Mouse (Mus musculus): Measurements from ENCODE around the gene Cxcl16. TPM values are rescaled to one million over a fixed set of nuclear protein-coding genes. Genes with fewer than 3 reads are reported as not detected.
"Not testable (repeated sequence)": the region's sequence is repeated elsewhere in the genome, so short reads cannot be mapped to it uniquely, and the experiment has no call there.

Gene Cxcl16
- total RNA-seq, 2 experiments from 2014 or later, result 0.68 to 0.97 TPM

DNA sequence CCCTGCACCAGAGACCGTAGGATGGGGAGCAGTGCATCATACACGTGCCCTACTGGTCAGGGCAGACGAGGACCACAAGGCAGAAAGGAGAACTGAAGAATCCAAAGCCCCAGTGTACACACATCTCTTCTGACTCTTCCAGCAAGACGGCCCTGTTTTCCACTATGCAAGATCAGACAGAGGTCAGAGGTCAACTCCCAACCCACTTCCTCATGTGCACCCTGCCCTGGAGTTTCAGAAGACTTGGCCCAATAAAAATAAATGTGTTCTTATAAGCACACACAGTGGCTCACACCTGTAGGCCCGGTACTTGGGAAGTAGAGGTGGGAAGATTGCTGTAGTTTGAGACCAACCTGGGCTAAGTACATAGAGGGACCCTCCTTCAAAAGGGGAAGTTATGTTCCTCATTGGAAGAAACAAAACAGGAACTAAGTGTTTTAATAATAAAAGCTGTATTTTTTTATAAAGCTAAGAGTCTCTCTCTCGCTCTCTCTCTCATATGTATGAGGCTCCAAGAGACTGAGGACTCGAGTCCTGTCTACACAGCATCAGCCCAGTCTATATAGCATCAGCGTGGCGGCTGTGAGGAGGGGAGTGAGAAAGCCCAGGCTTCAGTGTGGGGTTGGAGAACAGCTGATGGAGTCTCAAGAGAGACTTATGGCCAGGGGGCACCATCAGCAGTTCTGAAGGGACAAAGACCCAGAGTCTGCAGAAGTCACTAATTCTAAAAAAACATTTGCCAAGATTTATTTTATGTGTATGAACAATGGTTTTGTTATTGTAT, 6.3 kb downstream of the Cxcl16 start:
- no peak for DNase-seq

DNA sequence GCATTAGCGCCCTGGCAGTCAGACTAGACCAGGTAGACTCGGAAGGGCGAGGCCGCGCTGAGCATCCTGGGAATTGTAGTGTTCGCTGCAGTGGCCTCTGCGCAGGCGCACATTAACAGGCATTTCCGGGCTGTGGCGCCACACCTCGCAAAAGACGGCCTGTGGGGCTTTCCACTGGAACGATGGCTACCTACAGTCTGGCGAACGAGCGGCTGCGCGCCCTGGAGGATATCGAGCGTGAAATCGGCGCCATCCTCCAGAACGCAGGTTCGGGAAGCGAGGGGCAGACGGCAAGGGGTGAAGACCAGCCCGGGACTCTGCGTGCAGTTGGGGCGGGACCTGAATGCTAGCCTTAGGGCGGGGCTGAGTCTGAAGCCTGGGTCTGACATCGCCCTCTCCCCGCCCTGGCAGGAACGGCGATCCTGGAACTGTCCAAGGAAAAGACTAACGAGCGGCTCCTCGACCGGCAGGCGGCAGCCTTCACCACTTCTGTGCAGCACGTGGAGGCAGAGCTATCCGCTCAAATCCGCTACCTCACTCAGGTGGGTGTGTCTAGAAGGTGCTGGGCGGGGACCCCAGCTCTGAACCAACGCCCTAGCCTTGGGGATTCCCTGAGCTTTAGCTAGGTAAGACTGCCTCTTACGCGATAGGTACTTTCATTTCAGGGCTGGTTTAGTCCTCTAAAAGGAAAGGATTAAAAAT, 7.8 kb downstream of the Cxcl16 start, which contains the start of gene Med11:
Gene Med11, plus strand, starts transcription at position 123 of the 702 bp plus-strand sequence.
- peak; percentile 93 to 94 for DNase-seq

DNA sequence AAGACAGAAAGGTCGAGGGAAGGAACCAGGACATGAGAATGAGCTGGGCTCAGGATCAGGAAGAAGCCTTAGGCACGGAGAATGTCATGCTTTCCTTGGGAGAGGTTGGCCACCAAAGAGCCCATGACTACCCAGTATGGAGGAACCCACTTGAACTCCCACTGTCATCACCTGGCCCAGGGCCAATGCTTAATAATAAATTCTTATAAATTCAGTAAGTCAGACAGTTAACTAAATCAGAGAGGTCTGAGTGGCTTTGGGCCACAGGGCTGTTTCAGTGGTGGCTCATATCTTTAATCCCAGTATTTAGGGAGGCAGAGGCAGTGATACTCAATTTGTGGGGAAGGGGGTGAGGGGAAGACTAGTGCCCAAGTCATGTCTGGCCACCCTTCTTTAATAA, 8.9 kb downstream of the Cxcl16 start:
- DNase-seq, result no peak

DNA sequence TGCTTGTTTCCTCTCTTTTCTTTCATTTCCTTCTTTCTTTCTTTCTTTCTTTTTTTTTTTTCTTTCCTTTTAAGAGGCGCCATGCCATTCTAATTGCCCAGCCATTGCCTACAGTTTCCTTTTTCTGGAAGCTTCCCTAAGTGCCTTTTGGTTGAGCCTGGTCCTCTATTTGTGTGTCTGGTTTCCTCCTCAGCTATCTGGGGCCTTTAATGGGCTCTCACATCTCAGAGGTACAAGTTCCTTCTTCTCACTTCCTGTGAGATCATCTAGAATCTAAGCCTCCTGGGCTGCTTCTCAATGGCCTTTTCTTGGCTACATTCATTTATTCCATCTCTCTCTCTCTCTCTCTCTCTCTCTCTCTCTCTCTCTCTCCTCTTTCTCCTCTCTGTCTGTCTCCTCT, 12.4 kb downstream of the Cxcl16 start:
- no peak for DNase-seq

DNA sequence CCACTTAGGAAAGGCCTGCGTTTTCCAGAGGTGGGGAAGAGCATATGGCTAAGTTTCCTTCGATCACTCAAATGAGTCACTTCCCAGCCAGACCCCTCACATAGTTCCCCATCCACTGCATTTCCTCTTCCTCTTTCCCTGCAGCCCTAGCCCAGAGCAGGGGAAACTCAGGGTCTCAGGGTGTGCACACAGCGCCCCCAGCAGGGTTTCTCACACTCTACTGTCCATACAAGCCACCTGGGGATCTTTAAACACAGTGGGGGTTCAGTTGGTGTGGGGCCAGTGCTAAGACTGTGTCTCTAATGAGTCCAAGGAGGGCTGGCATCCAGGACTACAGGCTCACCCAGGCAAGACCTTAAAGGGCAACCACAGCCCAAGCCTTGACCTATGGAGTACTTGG, 13.0 kb downstream of the Cxcl16 start:
- no peak for DNase-seq

DNA sequence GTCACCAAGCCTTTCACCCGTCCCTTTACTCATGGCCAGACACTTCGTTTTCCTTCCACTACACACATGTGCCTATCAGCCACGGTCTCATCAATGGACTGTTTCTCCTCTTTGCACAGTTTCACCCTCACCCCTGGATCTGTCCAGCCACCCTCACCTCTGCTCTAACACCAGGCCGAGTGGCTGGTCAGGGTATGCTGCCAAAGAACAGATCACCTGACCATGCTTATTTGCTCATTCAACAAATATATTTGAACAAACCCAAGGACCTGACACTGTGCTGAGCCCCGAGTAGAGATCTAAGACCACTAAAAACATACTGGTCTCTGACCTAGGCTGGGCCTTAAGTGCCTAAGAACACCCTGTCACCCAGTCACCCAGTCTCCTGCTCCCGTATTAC, 15.1 kb downstream of the Cxcl16 start:
- DNase-seq, result no peak

DNA sequence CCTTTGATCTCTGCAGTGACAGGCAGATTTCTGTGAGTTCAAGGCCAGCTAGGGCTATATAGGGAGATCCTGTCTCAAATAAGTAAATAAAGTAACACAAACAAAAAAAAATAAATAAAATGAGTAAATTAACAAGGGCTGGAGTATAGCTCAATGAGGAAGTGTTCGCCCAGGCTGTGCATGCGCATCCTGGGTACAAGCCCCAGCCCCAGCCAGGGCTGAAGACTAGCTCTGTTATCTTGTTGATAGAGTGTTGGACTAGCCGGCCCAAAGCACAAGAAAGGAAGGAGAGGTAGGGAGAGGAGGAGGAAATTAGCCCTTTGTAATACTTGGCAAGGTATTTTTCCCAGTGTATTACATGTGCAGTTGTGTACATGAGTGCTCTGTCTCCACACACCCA, 15.8 kb downstream of the Cxcl16 start:
- no peak for DNase-seq

DNA sequence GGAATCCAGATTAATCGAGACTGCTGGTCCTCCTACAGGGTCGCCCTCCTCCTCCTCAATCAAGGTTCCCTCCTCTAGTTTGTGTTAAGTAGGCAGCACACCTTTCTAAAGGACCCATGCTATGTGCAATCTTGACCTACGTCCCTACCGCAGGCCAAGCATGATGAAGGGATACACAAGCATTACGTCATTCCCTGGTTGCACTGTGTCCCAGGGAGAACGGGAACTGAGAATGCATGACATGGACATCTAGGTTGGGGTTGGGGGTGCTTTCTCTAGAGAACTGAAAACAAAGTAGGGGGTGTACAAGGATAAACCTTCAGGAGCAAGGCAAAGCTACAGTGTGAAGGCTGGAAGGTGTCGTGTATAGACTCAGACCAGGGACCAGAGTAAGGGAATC, 17.9 kb downstream of the Cxcl16 start:
- no peak for DNase-seq

DNA sequence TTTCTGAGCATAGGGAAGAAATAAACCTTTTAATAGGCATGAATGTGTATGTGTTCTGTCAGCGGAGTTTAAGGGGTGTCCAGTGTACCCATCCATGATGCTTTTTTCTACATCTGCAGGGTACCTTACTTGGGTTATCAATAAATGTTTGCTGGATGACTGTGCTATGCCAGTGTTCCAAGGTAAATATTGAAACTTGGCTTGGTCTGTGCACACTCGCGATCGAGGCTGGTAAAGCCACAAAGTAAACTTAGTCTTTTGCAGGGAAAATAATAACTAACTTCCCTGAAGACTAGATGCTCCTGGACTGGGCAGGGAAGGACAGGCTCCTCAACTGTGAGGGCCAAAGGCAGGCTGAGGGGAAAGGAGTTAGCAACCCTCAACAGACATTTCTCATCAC, 19.1 kb downstream of the Cxcl16 start:
- no peak for DNase-seq

DNA sequence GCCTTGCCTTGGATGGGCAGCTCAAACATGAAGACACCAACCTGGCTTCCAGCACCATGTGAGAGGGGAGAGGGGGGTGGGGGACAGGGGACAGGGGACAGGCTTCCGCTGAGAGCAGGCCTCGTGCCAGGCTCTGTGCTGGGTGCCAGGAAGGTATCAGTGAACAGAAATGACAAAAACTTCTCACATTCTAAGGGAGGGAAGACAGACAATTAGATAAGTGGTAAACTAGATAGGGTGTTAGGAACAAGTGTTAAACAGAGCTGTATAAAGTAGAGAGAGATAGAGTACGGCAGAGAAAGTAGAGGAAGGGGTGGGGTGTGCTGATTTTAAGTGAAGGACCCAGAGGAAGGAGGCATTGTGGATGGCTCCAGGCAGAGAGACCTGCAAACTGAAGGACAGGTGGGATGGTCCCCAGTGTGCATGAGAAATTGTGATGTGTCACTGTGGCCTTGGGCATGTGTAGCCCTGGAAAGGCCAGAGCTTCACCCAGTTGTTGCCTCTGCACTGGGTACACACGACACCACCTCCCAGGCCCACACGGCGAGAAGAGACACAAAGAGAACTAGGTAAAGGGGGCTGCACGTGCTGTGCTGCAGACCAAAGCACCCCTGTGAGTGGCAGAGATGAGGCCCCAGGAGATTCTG, 20.9 kb downstream of the Cxcl16 start:
- no peak for DNase-seq

DNA sequence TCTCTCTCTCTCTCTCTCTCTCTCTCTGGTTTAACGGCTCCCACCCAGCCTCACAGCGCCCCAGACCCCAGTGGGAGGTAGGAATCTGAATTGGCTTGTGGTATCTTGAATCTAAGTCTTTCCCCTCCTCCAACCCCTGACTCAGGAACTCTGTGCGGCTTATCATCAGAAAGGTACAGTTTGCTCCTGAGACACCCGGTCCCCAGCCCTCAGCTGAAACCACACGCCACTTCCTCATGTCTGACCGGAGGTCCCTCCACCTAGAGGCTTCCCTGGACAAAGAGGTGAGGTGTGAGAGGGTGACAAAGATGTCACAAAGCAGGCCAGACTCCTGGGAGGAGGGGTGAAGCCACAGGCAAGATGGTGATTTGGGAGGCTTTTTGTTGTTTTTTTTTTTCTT, 22.4 kb downstream of the Cxcl16 start:
- DNase-seq, result no peak

DNA sequence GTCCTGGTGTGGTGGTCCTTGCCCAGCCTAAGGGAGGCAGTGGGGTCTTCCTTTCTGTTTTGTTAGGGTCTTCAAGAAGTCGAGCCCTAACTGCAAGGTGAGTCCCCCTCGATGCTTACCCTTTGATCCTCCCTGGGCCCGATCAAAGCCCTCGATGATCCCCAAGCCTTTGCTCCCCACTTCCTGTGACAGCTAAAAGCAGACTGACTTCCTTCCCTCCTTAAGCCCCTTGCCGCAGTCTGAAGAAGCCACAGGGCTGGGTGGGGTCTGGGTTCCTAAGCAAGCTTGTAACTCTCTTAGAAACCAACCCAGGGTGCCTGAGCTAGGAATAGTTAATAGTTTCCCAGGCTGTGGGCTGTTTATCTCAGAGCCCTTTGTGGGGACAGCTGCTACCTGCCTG, 24.3 kb downstream of the Cxcl16 start:
- DNase-seq, result no peak

DNA sequence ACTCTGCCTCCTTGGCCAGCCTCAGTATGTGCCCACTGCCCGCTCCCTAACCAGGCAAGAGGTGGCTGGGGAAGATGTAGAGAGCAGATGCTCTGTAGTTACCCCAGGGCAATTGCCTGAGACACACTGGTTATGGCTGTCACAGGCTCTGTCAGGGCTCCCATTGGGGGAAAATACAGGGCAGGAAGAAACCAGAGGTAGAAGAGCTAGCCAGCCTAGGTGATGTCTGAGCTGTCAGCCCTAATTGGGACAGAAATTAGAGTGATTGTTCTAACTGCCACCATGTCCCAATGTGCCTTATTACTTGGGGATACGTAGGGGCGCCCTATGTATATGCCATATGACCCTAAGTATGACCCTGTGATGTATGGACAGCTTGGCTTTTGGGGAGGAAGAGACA, 25.8 kb downstream of the Cxcl16 start:
- no peak for DNase-seq

DNA sequence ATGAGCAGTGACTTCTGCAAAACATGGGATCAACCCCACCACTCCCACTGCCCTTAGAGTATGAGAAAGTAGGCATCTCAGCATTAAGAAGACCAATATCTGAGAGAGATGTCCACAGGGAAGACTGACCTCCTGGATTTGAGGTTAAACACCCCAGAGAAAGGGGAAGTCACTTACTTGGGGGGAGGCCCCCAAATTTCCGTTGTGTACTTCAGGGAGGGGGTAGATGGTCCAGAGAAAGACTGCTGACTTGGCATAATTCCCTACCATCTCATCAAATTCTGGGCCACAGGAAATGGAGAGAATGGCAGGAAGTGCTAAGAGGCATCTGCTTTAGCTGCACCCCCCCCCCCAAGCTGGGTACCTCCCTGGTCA, 26.2 kb downstream of the Cxcl16 start:
- no peak for DNase-seq

DNA sequence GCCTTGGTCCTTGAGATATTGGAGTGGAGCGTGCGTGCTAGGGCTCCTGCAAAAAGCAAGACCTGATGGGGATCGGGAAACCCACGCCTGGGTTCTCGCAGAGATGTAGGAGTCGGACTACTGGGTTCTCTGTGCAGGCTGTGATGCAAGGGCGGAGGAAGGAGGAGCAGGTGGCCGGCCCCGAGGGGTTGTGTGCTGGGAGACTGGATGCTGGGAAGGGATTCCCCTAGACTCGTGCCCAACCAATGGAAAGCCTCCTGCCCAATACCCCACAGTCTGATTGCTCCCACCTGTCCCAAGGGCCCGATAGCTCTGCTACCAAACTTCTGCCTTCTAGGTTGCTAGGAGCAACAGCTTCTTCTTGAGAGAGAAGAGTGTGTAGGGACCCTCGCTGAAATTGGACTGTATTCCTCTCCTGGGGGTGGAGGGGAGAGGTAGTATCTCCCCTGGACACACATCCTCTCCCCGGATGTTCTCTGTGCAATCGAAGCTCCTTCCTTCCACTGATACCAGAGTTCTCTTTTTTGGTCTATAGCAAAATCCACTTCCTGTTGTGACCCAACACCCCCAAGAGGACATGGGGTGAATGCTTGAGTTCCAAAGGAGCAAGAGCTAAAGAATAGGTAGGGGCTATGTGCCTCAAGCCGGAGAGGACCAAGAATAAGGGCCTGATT, 26.8 kb downstream of the Cxcl16 start:
- peak in 1 of 2 experiments; percentile 58 for DNase-seq

DNA sequence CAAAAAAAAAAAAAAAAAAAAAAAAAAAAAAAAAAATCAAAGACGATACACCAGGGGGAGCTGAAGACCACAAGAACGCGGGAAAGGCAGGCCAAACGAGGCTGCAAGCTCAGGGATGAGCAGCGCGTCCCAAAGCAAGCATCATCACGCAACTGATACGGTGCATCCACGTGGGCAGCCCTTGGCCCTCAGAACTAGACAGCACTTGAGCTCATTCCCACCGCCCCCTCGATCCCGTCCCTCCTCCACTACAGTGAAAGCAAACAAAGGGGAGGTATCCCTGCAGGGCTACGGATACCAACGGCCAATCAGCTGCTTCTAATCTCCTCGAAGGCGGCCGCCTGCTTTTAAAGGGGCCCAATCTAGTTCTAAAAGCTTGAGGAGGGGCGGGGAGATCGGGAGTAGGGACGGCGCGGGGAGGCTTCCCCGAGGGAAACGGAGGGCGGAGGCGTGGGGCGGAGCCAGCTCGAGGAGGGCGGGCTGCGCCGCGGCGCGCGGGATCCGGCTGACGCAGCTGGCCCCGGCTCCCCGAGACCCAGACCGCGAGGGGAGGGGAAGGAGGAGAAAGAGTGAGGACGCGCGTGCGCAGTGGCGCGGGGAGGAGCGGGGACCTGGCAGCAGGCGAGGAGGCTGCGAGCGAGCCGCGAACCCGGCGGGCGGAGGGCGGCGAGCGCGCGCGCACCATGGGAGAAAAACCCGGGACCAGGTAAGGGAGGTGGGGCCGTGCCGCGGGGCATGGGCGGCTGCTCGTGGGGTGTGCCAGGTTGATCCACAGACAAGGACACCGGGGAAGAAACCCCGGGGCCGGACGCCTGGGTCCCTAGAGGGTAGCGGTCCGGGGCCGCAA, 27.5 kb downstream of the Cxcl16 start, which contains the start of gene Arrb2:
Gene Arrb2, plus strand, starts transcription at position 588 of the 847 bp plus-strand sequence.
- peak; percentile 99 to 100 for DNase-seq

DNA sequence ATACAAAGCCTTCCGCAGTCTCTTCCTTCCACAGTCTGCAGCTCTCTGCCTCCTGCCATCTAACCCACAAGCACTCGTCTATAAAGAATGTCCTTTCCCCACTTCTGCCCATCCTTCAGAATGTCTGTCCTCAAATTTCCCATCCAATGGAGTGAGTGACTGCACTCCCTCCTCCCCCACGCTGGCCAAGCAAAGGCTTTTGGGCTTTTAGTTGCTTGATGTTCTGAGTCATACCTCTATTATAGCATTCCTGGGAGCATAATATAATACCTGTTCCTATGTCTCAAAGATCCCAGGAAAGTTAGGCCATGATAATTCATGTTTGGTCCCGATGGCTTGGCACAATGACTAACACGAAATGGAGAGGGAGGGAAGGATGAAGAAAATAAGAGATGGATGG, 28.2 kb downstream of the Cxcl16 start:
- no peak for DNase-seq

DNA sequence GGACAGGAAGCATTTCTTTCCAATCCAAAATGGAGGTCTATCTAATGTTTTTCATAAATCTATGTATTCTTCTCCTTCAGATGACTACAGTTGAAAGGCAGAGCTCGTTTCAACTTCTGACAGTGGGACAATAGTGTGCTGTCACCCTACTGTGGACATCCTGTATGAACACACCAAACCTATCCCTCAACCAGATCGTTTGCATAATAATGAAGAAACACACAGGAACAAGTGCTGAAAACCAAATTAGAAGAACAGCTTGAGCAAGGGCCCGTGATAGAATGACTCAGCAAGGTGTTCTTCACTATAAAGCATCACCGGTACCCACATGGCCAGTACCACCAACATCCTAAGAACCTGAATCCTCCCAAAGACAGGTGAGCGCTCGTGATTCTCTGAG, 33.2 kb downstream of the Cxcl16 start:
- not testable (repeated sequence) for DNase-seq

DNA sequence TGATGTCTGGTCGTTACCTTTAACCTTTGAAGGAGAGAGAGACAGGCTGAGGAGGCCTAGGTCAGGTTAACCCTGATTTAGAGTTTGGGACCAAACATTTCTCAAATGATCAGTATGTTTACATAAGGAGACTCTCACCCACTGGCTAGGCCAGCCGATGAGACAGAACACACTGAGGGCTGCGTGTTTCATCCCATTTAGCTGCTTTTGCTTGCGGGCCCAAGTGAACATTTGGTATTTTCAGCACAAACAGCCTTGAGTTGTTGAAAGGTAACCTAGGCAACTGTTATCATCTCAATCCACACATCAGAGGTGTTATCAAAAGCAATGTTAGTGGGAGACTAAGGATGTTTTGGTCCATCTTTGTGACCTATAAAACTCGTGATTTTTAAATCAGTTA, 40.3 kb downstream of the Cxcl16 start:
- DNase-seq, result no peak

DNA sequence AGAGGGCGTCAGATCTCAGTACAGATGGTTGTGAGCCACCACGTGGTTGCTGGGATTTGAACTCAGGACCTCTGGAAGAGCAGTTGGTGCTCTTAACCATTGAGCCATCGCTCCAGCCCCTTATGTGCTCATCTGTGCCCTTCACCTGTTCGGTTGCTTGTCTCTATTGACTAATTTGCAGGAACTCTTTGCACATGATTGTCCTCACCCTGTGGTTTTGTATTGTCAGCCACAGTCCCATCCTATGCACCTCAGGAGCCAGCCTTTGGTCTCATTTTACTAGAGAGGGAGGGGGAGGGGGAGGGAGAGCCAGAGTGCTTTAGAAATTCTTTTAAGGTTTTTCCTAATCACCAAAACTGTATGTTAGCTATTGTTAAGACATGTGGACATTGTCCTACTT, 41.6 kb downstream of the Cxcl16 start:
- no peak for DNase-seq

DNA sequence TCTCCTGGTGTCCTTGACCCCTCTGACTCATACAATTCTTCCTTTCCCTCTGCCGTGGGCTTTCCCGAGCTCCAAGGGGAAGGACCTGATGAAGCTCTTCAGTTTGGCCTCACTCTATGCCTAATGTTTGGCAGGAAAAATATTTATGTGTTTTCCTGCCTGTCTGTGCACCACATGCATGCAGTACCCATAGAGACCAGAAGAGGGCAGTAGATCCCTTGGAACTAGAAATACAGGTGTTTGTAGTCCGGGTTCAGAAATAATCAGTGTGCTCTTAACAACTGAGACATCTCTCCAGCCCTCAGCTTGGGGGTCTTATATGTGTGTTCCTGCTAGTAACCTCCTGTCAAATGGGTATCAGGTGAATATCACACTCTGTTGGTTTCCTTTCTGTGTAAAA, 45.8 kb downstream of the Cxcl16 start:
- DNase-seq, result peak; percentile 49 to 67

DNA sequence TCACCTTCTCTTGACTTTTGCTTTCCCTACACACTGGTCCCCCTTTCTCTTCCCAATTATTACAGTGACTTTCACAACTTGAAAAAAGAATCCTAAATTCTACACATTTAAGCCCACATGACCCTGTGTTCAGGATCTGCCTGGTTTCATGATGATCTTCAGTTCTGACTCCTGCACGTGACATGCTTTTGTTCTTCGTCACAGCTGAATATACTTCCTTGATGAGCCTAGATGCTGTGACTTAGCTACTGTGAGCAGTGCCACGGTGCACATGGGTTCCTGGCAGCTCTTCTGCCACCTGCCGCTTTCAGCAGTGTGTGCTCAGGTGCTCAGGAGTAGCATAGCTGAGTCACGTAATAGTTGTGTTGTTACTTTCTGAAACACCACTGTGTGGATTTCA, 47.2 kb downstream of the Cxcl16 start:
- no peak for DNase-seq

Data from layer of hippocampus, postnatal 36 days (tissue).